Mouse (Mus musculus) thymus, adult 2 months (tissue): Measurements from ENCODE around the gene Gclm. TPM values are rescaled to one million over a fixed set of nuclear protein-coding genes. Genes with fewer than 3 reads are reported as not detected.
"Not testable (repeated sequence)": the region's sequence is repeated elsewhere in the genome, so short reads cannot be mapped to it uniquely, and the experiment has no call there.

Source experiments
- DNase-seq: peaks from one replicate; pipeline ENCODE4 v3.0.0; 2021
- H3K27ac ChIP-seq: fragments of 200-500 bp; 2 replicates; pipeline ENCODE4 v1.5.1; 2012; ENCODE audit warnings: low read length, control low read depth; ENCODE audit not compliant: control insufficient read depth, insufficient read depth
- H3K27me3 ChIP-seq: fragments of 200-500 bp; 2 replicates; pipeline ENCODE4 v1.6.1; 2012; ENCODE audit warnings: mild to moderate bottlenecking, low read length, moderate library complexity, mixed read lengths; ENCODE audit not compliant: control insufficient read depth, insufficient read depth
- H3K36me3 ChIP-seq: fragments of 200-500 bp; 2 replicates; pipeline ENCODE4 v1.6.1; 2012; ENCODE audit warnings: mild to moderate bottlenecking, low read length, moderate library complexity; ENCODE audit not compliant: control insufficient read depth, insufficient read depth
- H3K4me1 ChIP-seq: fragments of 200-500 bp; replicated peaks from 2 replicates; pipeline ENCODE4 v1.6.1; 2012; ENCODE audit warnings: low read length; ENCODE audit not compliant: control insufficient read depth, insufficient read depth
- H3K4me3 ChIP-seq: fragments of 200-500 bp; 2 replicates; pipeline ENCODE4 v1.5.1; 2012; ENCODE audit warnings: mild to moderate bottlenecking, low read length, control low read depth, moderate library complexity; ENCODE audit not compliant: control insufficient read depth, insufficient read depth
- CTCF ChIP-seq: fragments of 200-500 bp; IDR thresholded peaks from 2 replicates; pipeline ENCODE4 v1.5.1; 2012; ENCODE audit warnings: mild to moderate bottlenecking, control low read depth, low read length, moderate library complexity, borderline replicate concordance; ENCODE audit not compliant: control insufficient read depth, poor library complexity, insufficient read depth; ENCODE audit errors: extremely low read depth
- POLR2A ChIP-seq: fragments of 200-500 bp; IDR thresholded peaks from 2 replicates; pipeline ENCODE4 v1.6.1; 2012; ENCODE audit warnings: mild to moderate bottlenecking, low read length, control low read depth, moderate library complexity; ENCODE audit not compliant: control insufficient read depth, poor library complexity, insufficient read depth; ENCODE audit errors: extremely low read depth
- WGBS: fragments of 180-500 bp; shearing (Covaris S2); methylation state at CpG from one replicate; pipeline ENCODE4 v1.1.7; 2018; 5-methylcytosine and 5-hydroxymethylcytosine counted together
- polyA plus RNA-seq: library from polyadenylated mRNA; depleted of rRNA; stranded (reverse); fragments of >200 nt; gene quantifications from 2 replicates; pipeline ENCODE4 v1.2.3, GENCODE M21; 2012

The Gclm gene
- polyA plus RNA-seq, 1 experiment, result 32.5 TPM

DNA sequence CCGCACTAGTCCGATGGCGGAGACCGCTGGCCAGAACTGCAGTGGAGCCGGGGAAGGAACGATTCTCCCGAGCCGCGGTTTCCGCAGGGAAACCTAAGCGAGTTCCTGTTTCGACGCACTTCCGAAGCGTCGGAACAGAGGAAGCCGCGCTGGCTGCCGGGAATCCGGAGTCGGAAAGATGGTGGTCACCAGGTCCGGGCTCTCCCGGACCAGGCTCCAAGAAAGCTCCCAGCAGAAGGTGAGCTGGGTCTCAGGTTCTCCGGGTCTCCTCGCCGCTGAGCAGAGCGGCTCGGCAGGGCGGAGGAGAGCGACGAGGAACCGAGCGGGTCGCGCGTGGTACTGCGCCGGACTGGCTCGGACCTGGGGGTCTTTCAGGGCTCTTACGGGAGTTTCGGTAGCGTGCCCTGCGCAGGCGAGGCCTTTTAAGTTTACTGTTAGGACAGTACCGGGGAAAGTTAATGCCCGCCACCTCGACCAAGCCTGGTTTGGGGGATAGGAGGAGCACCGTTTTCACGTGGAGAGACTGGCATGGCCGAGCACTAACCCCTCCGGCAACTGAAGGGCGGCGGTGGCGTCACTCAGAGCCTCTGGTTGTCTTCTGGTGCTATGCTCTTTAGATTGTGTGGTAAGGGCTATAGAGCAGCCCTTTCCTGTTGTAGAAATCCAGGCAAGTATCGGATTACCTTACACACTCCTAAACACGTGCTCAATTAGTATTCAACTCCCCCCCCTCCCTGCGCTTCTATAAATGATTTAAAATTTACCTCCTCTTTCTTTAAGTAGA is 29.1 kb downstream of the Gclm start, which contains the start of gene Dnttip2:
TSS of gene Dnttip2 (plus strand) at position 148 of the 784 bp plus-strand sequence.
- TF ChIP-seq CTCF, result peak; percentile 54; the same call in 1 of the 2 replicates
- peak; percentile 85 for TF ChIP-seq POLR2A
- Histone ChIP-seq H3K27me3 (no peaks in the 10 kb centered on the region), H3K27ac (peak within 1 kb of the TSS; percentile 21; the same call in 1 of the 2 replicates), H3K4me1 (peaks cover 4% of the 10 kb centered on the region), H3K36me3 (peaks cover 27% of the 10 kb centered on the region), H3K4me3 (peak within 1 kb of the TSS; percentile 92)
- WGBS, result under 1% methylated on average over 57 of the region's 57 CpGs
- peak; percentile 77 for DNase-seq

DNA sequence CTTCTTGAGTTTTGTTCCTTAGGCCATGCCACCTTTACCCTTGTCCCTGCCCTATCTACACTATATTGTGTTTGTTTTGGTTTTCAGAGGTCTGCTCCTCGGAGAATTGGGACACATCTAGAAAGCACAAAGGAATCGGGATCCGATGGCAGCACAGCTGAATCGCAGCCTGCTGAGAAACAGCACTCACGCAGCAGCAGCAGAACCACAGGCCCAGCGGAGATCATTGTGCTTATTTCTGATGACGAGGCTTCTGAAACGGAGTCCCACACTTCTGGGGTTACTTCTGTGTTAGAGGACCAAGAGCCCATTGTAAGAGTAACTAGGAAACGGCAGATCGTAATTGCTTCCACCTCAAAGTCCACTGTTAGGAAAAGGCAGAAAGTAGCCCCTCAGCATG is 29.8 kb downstream of the Gclm start:
- no peaks in the 10 kb centered on the region for H3K27me3 ChIP-seq
- no peak overlapping the region for H3K27ac ChIP-seq
- H3K4me1 ChIP-seq, result peaks cover 4% of the 10 kb centered on the region
- no peak for DNase-seq
- 89% methylated on average over 10 of the region's 10 CpGs for WGBS
- H3K4me3 ChIP-seq, result no peak overlapping the region
- peaks cover 32% of the 10 kb centered on the region for H3K36me3 ChIP-seq
- no peak for TF ChIP-seq POLR2A
- TF ChIP-seq CTCF, result no peak

DNA sequence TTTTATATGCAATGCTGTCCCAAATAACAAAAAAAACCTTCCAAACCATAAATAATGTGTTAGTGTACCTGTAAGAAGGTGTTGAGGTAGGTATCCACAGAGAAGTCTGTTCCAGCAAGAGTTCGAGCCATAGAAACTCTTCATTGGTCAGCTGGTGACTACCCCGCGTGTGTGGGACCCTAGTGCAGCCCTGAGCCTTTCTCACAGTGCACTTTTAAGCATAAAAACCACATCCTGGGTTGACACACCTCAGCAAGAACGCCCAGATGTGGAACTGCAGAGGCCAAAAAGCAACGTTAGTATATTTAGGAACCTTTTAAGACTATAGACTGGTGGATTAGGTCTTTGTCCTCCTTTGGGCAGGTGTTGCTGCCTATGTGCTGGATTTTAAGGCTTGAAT is 41.8 kb downstream of the Gclm start:
- Histone ChIP-seq H3K4me3 (no peak overlapping the region), H3K27ac (peak overlapping the region; percentile 80), H3K27me3 (no peaks in the 10 kb centered on the region), H3K4me1 (peaks cover 10% of the 10 kb centered on the region), H3K36me3 (peaks cover 30% of the 10 kb centered on the region)
- no peak for TF ChIP-seq CTCF
- TF ChIP-seq POLR2A, result no peak
- 5% methylated on average over 5 of the region's 5 CpGs for WGBS
- DNase-seq, result no peak

DNA sequence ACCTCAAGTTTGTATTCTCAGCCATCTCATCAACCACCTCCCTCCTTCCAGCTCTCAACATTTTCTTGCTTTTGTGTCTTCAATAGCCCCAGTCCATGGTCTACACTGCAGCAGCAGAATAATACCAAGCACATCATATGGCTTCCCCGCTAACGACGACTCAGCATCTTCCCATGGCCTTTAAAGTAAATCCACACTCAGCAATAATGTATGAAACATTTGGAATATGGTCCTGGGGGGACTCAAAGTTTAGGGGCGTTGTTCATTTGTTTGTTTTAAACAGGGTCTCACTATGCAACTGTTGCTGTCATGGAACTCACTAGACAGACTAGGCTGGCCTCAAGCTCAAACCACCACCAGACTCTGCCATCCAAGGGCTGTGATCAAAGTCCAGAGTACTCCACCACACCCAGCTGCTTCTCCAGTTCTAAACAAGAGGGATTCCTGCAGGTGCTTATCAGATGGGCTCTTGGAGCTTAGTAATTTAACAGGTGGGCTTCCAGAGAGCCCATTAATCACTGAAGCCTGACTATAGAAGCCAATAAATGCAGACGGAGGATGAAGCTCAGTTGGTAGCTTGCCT is 43.3 kb downstream of the Gclm start:
- Histone ChIP-seq H3K27me3 (no peaks in the 10 kb centered on the region), H3K27ac (no peak overlapping the region), H3K36me3 (peaks cover 18% of the 10 kb centered on the region), H3K4me3 (no peak overlapping the region), H3K4me1 (peaks cover 10% of the 10 kb centered on the region)
- WGBS, result 94% methylated on average over 5 of the region's 5 CpGs
- DNase-seq, result no peak
- TF ChIP-seq CTCF (no peak), POLR2A (no peak)

DNA sequence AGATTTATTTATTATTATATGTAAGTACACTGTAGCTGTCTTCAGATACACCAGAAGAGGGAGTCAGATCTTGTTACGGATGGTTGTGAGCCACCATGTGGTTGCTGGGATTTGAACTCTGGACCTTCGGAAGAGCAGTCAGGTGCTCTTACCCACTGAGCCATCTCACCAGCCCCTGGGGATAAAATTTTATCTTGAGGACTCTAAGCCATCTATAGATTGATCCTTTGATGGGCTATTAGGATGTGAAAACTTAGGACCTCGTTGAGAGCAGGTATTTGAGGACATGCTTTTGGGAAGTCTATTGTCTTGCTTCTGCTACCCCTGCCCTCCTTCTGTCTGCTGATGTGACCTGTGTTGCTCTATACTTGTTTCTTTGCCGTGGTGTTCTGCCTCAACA is 44.0 kb downstream of the Gclm start:
- H3K27me3 ChIP-seq, H3K27ac ChIP-seq, H3K4me1 ChIP-seq, H3K4me3 ChIP-seq, DNase-seq: not testable (repeated sequence)
- WGBS, result 83% methylated on average over 4 of the region's 4 CpGs
- peaks cover 15% of the 10 kb centered on the region for H3K36me3 ChIP-seq

DNA sequence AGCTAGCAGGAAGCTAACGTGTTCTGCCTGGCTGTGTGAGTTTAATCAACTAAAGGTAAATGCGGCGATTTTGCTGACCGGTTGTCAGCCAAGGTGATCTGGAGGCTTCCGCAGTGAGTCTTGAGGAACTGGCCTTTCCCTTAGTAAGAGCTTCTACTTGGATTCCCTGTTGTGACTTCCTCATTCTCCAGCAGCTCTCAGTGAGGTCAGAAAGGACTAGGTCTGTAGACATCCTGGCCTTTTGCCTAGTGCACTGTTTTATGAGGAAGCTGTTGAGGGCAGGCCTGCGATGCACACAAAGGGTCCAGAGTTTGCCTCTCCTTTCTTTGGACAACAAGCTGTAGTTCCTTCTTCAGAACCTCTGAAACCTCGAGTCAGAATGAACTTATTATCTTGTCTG is 45.3 kb downstream of the Gclm start:
- TF ChIP-seq CTCF (no peak), POLR2A (no peak)
- no peaks in the 10 kb centered on the region for H3K27me3 ChIP-seq
- DNase-seq, result no peak
- peaks cover 10% of the 10 kb centered on the region for H3K4me1 ChIP-seq
- 44% methylated on average over 7 of the region's 7 CpGs for WGBS
- peaks cover 1% of the 10 kb centered on the region; the same call in 1 of the 2 replicates for H3K36me3 ChIP-seq
- H3K27ac ChIP-seq, result no peak overlapping the region
- H3K4me3 ChIP-seq, result no peak overlapping the region
